Mouse (Mus musculus) left cerebral cortex, postnatal 4 days (tissue): ENCODE measurements around the gene Lnpep. TPM values are rescaled to one million over a fixed set of nuclear protein-coding genes. Genes with fewer than 3 reads are reported as not detected.
A peak's percentile ranks its signal among the peaks of the same experiment; 100 is the strongest.

Source experiments
- DNase-seq: peaks from one replicate; pipeline ENCODE4 v3.0.0-alpha.2; 2022
- intact Hi-C: fragments of 180-260 bp; cut with DNase I; formaldehyde crosslinking; loops from one replicate; pipeline ENCODE4 v1.15.1; 2025
- total RNA-seq, 2 experiments: library from RNA; stranded (reverse); gene quantifications; 2 replicates each; pipeline ENCODE4 v1.2.3; 2021

Gene Lnpep
- total RNA-seq, 2 experiments from 2014 or later = 48.2 to 57.5 TPM

- intact Hi-C loops = no loop called here
- DNase-seq = no peak
These were observed 12.5 kb downstream of the Lnpep start for GRCm38 (mm10) chr17:17612336-17612735.

DNA sequence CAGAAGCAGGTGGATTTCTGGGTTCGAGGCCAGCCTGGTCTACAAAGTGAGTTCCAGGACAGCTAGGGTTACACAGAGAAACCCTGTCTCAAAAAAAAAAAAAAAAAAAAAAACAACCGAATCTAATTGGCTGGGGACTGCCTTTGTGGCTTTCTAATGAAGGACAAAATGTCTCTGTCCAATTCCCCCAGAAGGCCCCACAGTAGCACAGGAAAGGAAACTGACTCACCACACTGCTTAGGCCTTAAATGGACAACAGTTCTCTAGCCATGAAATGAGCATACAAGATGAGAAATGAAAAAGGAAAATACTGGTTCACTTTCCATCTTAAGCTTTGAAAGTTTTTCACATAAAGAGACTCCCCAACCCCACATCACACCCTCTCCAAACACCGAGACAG lies 15.3 kb downstream of the Lnpep start:
- intact Hi-C loops = no loop called here
- DNase-seq = no peak

DNA sequence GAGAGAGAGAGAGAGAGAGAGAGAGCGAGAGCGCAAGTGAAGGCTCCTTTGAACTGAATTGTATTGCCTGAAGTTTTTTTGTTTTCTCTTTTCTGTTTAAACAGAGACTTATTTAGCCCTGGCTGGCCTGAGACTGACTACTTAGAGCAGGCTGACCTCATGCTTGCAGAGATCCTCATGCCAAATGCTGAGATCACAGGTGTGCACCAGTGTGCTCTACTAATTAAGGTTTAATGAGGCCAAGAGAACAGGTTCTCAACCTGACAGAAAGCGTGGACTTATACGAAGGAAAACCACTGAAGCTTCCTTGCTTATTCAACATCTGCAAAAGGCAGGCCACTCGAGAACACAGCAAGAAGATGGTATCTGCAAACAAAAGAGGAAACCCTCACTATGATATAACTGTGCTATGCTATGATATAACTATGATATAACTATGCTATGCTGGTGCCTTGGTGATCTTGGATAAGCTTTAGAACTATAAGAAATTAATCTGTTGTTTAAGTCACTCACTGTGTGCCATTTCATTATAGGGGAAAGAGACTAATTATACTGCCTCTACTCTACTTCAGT lies 16.3 kb downstream of the Lnpep start:
- no peak for DNase-seq
- intact Hi-C loops = no loop called here

DNA sequence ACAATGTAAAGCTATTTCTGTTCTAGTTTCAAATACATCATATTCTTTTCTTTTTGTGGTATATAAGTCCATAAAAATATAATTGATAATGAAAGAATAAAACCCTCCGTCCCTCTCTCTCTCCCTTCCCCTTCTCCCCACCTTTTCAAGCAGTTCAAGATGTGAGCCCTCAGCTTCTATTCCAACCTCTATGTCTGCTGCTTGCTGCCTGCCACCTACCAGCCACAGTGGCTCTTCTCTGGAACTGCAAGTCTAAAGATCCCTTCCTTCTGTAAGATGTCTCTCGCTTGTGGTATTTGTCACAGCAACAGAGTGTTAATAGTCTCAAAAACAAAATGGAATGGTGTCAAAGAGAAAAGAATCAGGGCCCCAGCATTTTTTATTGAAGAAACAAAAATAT lies 20.3 kb downstream of the Lnpep start:
- intact Hi-C loops = no loop called here
- no peak for DNase-seq

GRCm38 (mm10) chr17:17603609-17604008 lies 21.2 kb downstream of the Lnpep start:
- DNase-seq = no peak
- intact Hi-C loops = no loop called here

- no peak for DNase-seq
- intact Hi-C loops = no loop called here
These were observed 22.1 kb downstream of the Lnpep start for GRCm38 (mm10) chr17:17602786-17603185.

DNA sequence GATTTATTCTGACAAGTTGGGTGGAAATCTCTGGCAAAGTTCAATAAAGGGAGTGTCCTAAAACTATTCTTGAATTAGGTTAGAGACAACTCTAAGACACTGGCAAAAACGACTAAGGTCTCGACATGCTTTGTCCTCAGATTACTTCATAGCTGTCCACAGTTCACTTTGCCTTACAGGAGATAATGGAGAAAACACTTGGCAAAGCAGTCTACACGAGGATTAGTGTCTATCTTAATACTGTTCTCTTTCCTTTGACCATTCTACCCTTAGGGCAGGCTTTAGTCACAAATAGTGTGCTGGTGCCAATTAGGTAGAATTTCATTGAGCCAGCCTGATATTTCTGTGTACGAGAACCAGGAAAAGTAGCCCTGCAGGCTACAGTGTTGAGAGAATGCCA lies 22.5 kb downstream of the Lnpep start:
- intact Hi-C loops = no loop called here
- DNase-seq = no peak

DNA sequence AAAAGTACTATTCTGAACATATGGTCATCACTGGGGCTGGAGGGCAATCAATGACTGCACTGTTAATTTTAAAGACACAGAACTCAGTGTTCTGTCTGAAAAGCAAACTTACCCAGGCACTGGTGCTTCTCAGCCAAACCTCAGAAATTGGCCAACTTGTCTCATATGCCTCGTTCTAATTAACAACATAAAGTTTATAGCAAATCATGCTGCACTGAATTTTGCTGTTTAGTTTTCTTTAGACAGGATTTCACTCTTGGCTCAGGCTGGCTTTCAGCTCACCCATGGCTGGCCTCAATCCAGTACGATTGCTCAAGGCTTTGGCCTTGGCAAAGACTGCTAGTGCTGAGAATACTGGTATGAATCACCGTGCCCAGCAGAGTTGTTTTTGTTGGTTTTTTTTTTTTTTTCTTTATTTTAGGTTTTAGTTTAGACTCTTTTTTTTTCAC lies 24.0 kb downstream of the Lnpep start:
- intact Hi-C loops = no loop called here
- DNase-seq = peak; percentile 72

GRCm38 (mm10) chr17:17600001-17600400 lies 24.8 kb downstream of the Lnpep start:
- DNase-seq = no peak
- intact Hi-C loops = no loop called here

DNA sequence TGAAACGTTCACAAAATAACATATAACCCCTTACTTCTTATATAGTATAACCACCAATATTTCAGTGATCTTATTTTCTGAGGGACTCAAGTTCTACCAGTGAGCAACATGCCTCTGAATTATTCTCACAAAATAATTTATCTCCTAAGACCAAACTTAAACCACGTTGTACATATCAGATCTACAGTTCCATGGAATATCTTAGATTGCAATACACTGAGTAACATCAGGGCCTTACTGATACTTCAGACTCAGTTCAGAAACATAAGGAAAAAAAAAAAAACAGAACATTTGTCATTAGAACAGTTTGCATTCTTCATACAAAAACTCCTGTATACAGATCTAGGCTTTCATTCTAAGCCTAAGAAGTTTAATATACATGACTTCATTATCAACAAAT lies 26.5 kb downstream of the Lnpep start:
- intact Hi-C loops = no loop called here
- no peak for DNase-seq

DNA sequence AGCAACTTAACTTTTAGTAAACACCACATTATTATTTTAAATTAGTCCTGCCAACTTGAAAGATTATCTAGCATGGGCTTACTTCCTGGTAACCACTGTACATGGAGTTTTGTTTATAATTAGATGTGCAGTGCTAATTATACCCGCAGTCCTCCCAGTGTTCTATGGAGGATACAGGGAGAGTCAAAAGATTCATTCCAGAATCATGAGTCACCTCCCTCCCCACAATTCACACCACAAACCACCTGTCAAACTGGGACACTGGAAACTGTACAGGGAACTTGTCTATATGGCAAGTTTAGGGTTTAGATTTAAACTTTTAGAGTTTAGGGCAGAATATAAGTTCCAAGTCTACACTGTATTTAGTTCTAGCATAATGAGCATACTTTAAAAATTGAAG lies 31.9 kb downstream of the Lnpep start:
- no peak for DNase-seq
- intact Hi-C loops = no loop called here

- DNase-seq = no peak
- intact Hi-C loops = no loop called here
These were observed 37.4 kb downstream of the Lnpep start for GRCm38 (mm10) chr17:17587333-17588047.

DNA sequence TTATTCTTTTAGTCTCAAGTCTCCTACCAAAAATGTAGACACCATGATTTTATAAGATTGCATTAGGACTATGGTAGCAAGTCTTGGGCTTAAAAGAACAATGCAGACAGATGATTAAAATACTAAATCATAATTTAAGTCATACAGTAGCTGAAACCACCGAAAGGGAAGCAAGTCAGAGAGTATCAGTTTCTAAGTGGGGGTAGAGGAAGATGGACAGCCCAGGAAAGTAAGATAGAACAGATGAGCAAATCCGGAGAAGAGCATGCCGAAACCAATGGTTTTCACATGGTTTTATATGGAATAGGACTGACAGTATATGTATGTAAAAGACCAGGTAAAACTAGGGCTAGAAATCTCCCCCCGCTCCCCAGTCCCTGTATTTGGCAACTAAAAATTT lies 39.7 kb downstream of the Lnpep start:
- intact Hi-C loops = no loop called here
- no peak for DNase-seq

- DNase-seq = no peak
- intact Hi-C loops = no loop called here
These were observed 41.0 kb downstream of the Lnpep start for GRCm38 (mm10) chr17:17583896-17584295.

DNA sequence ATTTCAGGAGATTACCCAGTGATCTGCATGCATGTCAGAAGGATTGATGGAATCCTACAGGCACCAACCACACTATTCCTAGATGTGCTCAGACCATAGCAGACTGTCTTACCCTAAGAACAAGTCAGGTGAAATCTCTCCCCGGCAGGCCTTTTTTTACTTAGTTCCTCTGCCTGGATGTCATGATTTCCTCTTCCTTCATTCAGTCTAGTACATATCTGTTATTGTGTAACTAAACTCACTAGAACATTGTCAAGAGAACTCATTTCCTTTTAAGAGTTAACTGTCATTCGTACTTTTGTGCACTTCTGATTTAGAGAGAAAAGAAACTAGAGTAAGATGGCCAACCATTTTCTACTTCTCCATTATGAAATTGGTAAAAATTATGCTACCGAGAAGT lies 43.6 kb downstream of the Lnpep start:
- intact Hi-C loops = no loop called here
- DNase-seq = no peak

DNA sequence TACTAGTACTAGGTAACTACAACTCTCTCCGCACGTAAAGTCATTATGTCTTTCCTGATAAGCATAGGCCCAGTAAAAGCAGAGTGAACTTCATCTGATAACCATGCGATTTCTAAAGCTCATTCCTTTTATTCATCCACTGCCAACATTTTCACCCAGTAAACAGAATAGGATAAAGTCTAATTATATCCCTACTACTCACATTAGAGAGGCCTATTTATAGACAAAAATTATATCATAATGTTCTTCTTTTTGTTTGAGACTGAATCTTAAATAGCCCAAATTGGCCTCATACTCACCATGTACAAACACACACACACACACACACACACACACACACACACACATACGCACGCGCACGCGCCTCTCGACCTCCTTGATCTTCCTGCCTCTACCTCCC lies 48.5 kb downstream of the Lnpep start:
- intact Hi-C loops = loop anchor here (10.0 kb wide), 1 partner anchor 68 kb away; no protein-coding TSS in a partner anchor
- no peak for DNase-seq

GRCm38 (mm10) chr17:17567071-17567470 lies 57.8 kb downstream of the Lnpep start:
- intact Hi-C loops = loop anchor here (10.0 kb wide), 1 partner anchor 172 kb away; no protein-coding TSS in a partner anchor
- DNase-seq = no peak

GRCm38 (mm10) chr17:17548958-17549357 lies 75.9 kb downstream of the Lnpep start:
- no peak for DNase-seq
- intact Hi-C loops = no loop called here

DNA sequence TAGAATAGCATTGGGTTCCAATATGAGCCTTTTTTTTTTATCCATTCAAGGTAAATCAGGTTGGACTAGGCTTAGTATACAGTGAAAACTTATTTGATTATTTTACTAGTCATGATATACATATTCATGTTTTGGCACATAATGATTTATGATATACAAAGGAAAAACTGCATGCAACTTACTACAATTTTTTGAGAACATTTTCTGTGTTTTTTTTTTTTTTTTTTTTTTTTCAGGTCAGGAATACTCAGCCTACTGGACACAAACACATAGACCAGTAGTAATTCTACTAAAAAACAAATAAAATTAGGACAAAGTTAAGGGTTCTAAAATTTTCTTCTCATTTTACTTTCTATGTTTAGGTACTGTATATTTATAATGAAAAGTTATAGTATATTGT lies 93.5 kb downstream of the Lnpep start:
- intact Hi-C loops = no loop called here
- DNase-seq = no peak

- intact Hi-C loops = no loop called here
- DNase-seq = no peak
These were observed 108.3 kb downstream of the Lnpep start for GRCm38 (mm10) chr17:17516384-17517016.

- intact Hi-C loops = no loop called here
- DNase-seq = no peak
These were observed 118.2 kb downstream of the Lnpep start for GRCm38 (mm10) chr17:17506677-17507076.

- intact Hi-C loops = no loop called here
- DNase-seq = no peak
These were observed 125.6 kb downstream of the Lnpep start for GRCm38 (mm10) chr17:17499278-17499677.
